Mouse (Mus musculus) activated CD4-positive, CD25-positive, alpha-beta regulatory T cell, adult 9 weeks (primary cell): ENCODE results near the gene Slc22a20. TPM values are rescaled to one million over a fixed set of nuclear protein-coding genes. Genes with fewer than 3 reads are reported as not detected.

Experiments
- polyA plus RNA-seq: library from polyadenylated mRNA; unstranded; fragments of 100-300 nt; shearing (Covaris generic); gene quantifications from one replicate; pipeline ENCODE4 v1.2.1, GENCODE M21; 2017

Slc22a20 gene
- not detected for polyA plus RNA-seq

DNA sequence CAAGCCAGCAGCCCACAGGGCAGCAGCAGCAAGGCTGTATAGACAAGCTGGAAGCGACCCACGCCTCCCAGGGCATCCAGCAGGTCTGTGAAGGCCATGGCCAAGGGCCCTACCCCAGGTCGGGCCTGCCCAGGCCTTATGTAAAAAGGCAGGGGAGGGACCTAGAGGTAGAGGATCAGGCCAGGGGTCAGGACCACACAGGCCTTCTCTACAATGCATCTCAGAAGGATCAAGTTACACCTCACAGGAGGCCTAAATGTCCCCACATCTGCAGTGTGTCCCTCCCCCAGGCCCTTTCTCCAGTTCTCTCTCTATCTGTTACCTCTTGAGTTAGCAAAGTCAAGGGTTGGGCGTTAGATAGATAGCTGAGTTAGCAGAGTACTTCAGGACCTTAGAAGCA lies at the start of gene Slc22a20:
Gene Slc22a20 (minus strand): TSS at position 101 of the 400 bp plus-strand sequence.

DNA sequence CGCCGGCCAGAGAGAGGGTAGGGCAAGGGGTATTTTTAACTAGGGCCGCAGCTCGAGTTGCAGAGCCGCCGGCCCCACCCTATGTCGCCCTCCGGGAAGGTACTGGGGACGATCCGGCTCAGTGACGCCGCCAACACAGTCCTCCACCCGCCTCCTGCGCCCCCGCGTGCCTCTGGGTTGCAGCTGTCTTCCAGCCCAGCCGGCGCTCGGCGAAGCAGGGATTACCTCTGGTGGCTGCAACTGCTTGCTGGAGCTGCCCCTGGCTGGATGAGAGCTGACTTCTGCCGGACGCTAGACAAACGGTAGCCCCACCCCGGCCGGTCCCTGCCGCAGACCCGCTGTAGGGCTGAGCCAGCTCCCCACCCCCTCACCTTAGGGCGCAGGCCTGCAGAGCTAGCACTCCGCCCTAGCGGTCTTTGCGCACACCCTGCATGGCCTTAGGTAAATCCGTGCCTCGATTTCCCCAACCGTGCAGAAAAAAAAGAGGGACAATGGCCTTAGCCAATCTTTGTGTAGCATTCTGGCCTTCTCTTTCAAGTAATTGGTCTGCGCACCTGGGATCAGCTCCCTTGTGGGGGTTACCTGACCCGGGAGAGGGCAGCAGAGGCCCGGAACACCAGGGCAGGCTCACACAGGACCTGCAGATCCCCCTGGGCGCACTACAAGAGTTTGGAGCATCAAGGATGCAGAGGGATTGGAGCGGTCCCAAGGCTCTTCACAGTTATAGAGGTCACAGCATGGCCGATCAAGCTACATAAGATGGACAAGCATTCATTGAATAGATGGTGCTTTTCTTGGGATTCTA lies 29.8 kb upstream of the Slc22a20 start, which contains the start of gene Capn1:
Gene Capn1 (minus strand): TSS at position 387 of the 805 bp plus-strand sequence.

DNA sequence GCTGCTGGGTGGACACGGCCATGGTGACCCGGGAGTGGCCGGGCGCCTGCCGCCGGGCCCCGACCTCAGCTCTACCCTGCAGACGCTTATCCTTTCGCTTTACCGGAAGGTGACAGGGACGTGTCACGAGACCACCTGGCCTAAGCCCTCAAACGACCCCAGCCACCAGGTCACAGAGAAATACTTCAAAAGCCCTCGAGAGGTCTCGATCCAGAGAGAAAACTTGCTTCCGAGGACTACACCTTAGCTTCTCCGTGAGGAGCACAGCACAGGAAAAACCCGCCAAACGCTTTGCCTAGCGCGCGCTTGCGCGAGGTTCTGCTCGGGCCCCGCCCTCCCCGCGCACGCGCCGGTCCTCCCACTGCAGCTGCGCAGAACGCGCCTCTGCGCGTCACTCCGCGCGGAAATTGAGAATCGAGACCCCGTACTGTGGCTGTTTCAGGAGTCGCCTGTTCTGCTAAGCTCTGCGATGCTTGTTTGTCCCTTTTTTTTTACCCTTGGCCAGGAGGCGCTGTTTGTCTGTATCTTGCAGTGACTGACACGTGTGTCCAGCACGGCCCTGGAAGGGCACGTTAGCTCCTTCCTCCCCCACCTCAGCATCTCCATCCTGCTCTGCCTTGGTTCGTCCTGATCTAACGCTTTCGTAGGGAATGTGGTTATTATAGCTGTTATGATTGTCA lies 21.9 kb downstream of the Slc22a20 start, which contains the start of gene Pola2:
Gene Pola2 (minus strand): TSS at position 320 of the 680 bp plus-strand sequence.

GRCm38 (mm10) chr19:5924713-5925093 lies 61.2 kb downstream of the Slc22a20 start, which contains the start of gene Cdc42ep2:
Gene Cdc42ep2 (minus strand): TSS chr19:5924816.

Other genes with a start within 250 kb of the Slc22a20 start
- gene Ltbp3, start 245.2 kb downstream of the Slc22a20 start, polyA plus RNA-seq = not detected
- 63.5 TPM for gene Scyl1, start 214.7 kb downstream of the Slc22a20 start, polyA plus RNA-seq
- gene Frmd8, start 110.9 kb downstream of the Slc22a20 start, polyA plus RNA-seq = 300 TPM
- gene Slc25a45, start 108.3 kb downstream of the Slc22a20 start, polyA plus RNA-seq = 52.4 TPM
- 1.1 TPM for gene Tigd3, start 92.0 kb downstream of the Slc22a20 start, polyA plus RNA-seq
- gene Dpf2, start 73.1 kb downstream of the Slc22a20 start, polyA plus RNA-seq = 198 TPM
- 0.26 TPM for gene Cdc42ep2, start 61.3 kb downstream of the Slc22a20 start, polyA plus RNA-seq
- 49.8 TPM for gene Pola2, start 21.9 kb downstream of the Slc22a20 start, polyA plus RNA-seq
- 80.8 TPM for gene Capn1, start 29.8 kb upstream of the Slc22a20 start, polyA plus RNA-seq
- gene Syvn1, start 60.4 kb upstream of the Slc22a20 start, polyA plus RNA-seq = 60.1 TPM
- 45.4 TPM for gene Mrpl49, start 71.6 kb upstream of the Slc22a20 start, polyA plus RNA-seq
- gene Fau, start 71.7 kb upstream of the Slc22a20 start, polyA plus RNA-seq = 1,033 TPM
- gene Znhit2, start 75.0 kb upstream of the Slc22a20 start, polyA plus RNA-seq = 6.5 TPM
- 20.0 TPM for gene Tm7sf2, start 82.2 kb upstream of the Slc22a20 start, polyA plus RNA-seq
- gene Vps51, start 91.1 kb upstream of the Slc22a20 start, polyA plus RNA-seq = 86.7 TPM
- not detected for gene Tmem262, start 93.9 kb upstream of the Slc22a20 start, polyA plus RNA-seq
- gene Gm28374, start 96.1 kb upstream of the Slc22a20 start, polyA plus RNA-seq = 0.61 TPM
- gene Zfpl1, start 98.8 kb upstream of the Slc22a20 start, polyA plus RNA-seq = 55.0 TPM
- 5.0 TPM for gene Cdca5, start 98.8 kb upstream of the Slc22a20 start, polyA plus RNA-seq
- not detected for gene AC131692.1, start 108.3 kb upstream of the Slc22a20 start, polyA plus RNA-seq
- gene Naaladl1, start 119.6 kb upstream of the Slc22a20 start, polyA plus RNA-seq = not detected
- 2.3 TPM for gene Sac3d1, start 132.5 kb upstream of the Slc22a20 start, polyA plus RNA-seq
- gene Snx15, start 142.2 kb upstream of the Slc22a20 start, polyA plus RNA-seq = 36.4 TPM
- not detected for gene Batf2, start 154.8 kb upstream of the Slc22a20 start, polyA plus RNA-seq
- gene Arl2, start 155.4 kb upstream of the Slc22a20 start, polyA plus RNA-seq = 18.3 TPM
- not detected for gene Majin, start 198.2 kb upstream of the Slc22a20 start, polyA plus RNA-seq
- not detected for gene Gpha2, start 240.2 kb upstream of the Slc22a20 start, polyA plus RNA-seq
- gene Ppp2r5b, start 249.7 kb upstream of the Slc22a20 start, polyA plus RNA-seq = 10.3 TPM